Mouse (Mus musculus) Patski (cell line): ENCODE data around the gene Pycr2. TPM values are rescaled to one million over a fixed set of nuclear protein-coding genes. Genes with fewer than 3 reads are reported as not detected.

Source experiments
- ATAC-seq: fragments of 100-300 bp; one replicate; pipeline ENCODE4 v1.8.0; 2021
- CTCF ChIA-PET: fragments of 350-600 bp; sonication (Branson Sonifier 250); formaldehyde crosslinking; loops from one replicate; lab custom pipeline; 2022; ENCODE audit warnings: inconsistent platforms; lab: Charles Lee
- POLR2A ChIA-PET: fragments of 350-600 bp; sonication (Branson Sonifier 250); formaldehyde crosslinking; loops from one replicate; lab custom pipeline; 2022; ENCODE audit warnings: antibody characterized with exemption, inconsistent platforms; lab: Charles Lee
- DNase-seq: peaks from one replicate; pipeline ENCODE4 v3.0.0-alpha.2; 2011; ENCODE audit warnings: low read depth, low spot score
- H3K27me3 ChIP-seq: fragments of 371-371 bp; one replicate; pipeline ENCODE4 v1.5.1; 2021
- CTCF ChIP-seq: fragments of 100-300 bp; IDR thresholded peaks from one replicate; pipeline ENCODE4 v1.5.1; 2021
- in situ Hi-C: fragments of 300-500 bp; cut with MboI; formaldehyde crosslinking; loops from 3 replicates; pipeline ENCODE4 v1.11.1; 2018; ENCODE audit warnings: low pct_unique_long_range_greater_than_20kb, mixed read lengths
- polyA plus RNA-seq: library from polyadenylated mRNA; unstranded; gene quantifications from one replicate; pipeline ENCODE4 v1.2.3, GENCODE M21; 2021

Pycr2 gene
- polyA plus RNA-seq, 1 experiment from 2014 or later = 62.2 TPM

DNA sequence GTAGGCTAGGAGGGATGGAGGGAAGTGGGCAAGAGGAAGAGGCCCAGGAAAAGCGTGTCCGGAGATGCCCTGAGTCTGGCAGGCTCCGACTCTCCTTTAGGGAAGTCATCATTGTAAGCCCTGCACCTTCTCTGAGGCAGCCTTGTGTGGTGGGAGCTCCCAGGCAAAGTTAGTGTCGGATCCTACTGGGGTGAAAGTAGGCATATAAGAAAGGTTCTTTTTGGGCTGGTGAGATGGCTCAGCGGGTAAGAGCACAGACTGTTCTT lies 655 bp downstream of the Pycr2 start:
- ATAC-seq (no peak), DNase-seq (no peak)
- no peak for TF ChIP-seq CTCF
- ChIA-PET CTCF (interaction anchor here (1.1 to 2.1 kb wide), 4 partner anchors 17 to 69 kb away, joined by 3 to 9 read pairs (median 4); no protein-coding TSS in a partner anchor), POLR2A (interaction anchor here (0.8 to 3.4 kb wide), 4 partner anchors 8 to 71 kb away, joined by 3 to 7 read pairs (median 3); partner anchors contain the start of gene Tmem63a)
- in situ Hi-C loops = loop anchor here (5.0 kb wide), 1 partner anchor 68 kb away; no protein-coding TSS in a partner anchor
- no peaks in the 10 kb centered on the region for H3K27me3 ChIP-seq

DNA sequence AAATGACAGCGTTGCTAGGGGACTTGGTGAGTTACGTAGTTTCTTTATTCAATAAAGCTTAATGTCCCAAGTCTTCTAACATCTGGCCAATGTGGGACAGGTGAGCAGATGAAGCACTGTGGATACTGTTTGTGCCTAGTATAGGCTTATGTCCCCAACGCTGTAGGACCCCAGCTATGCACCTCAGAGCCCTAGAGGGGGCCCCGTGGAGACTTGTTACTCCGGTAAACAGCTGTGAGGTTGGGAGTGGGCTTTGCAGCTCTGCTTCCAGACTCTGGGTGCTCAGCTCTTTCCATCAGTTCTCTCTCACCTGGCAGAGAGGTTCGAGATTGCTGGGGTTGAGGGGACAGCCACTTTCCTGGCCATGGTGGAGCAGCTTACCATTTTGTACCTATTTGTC lies 1.2 kb downstream of the Pycr2 start:
- no peak for ATAC-seq
- CTCF ChIA-PET = interaction anchor here (0.9 to 2.1 kb wide), 4 partner anchors 36 to 74 kb away, joined by 3 to 9 read pairs (median 4); no protein-coding TSS in a partner anchor
- POLR2A ChIA-PET = interaction anchor here (1.2 to 3.4 kb wide), 2 partner anchors 19 to 36 kb away, joined by 3 to 7 read pairs; partner anchors contain the start of gene Tmem63a

DNA sequence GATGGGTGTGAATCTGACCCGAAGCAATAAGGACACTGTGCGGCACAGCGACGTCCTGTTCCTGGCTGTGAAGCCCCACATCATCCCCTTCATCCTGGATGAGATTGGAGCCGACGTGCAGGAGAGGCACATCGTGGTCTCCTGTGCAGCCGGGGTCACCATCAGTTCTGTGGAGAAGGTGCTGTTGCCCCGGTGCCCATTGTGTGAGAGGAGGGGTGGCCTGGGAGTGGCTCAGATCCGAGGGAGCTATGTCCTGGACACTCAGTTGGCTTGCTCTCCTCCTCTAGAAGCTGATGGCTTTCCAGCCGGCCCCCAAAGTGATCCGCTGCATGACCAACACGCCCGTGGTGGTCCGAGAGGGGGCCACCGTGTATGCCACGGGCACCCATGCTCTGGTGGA lies 1.8 kb downstream of the Pycr2 start:
- in situ Hi-C loops = no loop called here

More for the DNA sequence above, 1.2 kb downstream of the Pycr2 start:
- in situ Hi-C loops = no loop called here
- TF ChIP-seq CTCF = no peak
- DNase-seq = no peak
- no peaks in the 10 kb centered on the region for H3K27me3 ChIP-seq

DNA sequence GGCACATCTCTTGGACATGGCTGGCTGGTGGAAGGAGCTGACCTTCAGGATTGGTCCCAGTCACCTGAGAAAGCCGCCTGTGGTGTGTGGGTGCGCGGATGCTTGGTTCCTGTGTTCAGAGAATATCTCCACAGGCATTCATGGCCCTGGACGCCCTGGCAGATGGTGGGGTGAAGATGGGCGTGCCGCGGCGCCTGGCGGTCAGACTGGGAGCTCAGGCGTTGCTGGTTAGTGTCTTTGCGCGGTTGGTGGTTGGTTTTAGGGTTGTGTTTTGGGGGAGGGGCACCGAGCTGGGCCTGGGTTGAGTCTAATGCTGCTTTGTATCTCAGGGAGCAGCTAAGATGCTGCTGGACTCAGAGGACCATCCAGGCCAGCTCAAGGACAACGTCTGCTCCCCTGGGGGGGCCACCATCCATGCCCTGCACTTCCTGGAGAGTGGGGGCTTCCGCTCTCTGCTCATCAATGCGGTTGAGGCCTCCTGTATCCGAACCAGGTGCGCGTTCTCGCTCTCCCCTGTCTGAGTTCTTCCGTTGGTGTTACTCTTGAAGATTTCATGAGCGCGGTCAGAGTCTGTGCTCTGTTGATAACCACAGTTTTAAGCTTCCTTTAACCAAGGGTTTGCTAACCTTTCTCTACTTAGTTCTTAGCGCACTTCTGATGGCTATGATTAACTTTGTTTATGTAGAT lies 2.5 kb downstream of the Pycr2 start:
- no peak for TF ChIP-seq CTCF
- ATAC-seq (no peak), DNase-seq (no peak)
- in situ Hi-C loops = no loop called here
- POLR2A ChIA-PET = interaction anchor here (0.7 to 3.4 kb wide), 2 partner anchors 35 to 140 kb away, joined by 4 to 7 read pairs; partner anchors contain the start of gene Tmem63a
- CTCF ChIA-PET = interaction anchor here (1.4 kb wide), 1 partner anchor 68 kb away, joined by 7 read pairs; no protein-coding TSS in a partner anchor
- no peaks in the 10 kb centered on the region for H3K27me3 ChIP-seq

More for the DNA sequence above, 1.8 kb downstream of the Pycr2 start:
- no peak for TF ChIP-seq CTCF
- ChIA-PET POLR2A (interaction anchor here (3.4 kb wide), 1 partner anchor 36 kb away, joined by 7 read pairs; the partner anchor contains the start of gene Tmem63a), CTCF (interaction anchor here (0.9 to 2.1 kb wide), 2 partner anchors 68 to 74 kb away, joined by 3 to 9 read pairs; no protein-coding TSS in a partner anchor)
- ATAC-seq = no peak
- no peaks in the 10 kb centered on the region for H3K27me3 ChIP-seq
- no peak for DNase-seq

DNA sequence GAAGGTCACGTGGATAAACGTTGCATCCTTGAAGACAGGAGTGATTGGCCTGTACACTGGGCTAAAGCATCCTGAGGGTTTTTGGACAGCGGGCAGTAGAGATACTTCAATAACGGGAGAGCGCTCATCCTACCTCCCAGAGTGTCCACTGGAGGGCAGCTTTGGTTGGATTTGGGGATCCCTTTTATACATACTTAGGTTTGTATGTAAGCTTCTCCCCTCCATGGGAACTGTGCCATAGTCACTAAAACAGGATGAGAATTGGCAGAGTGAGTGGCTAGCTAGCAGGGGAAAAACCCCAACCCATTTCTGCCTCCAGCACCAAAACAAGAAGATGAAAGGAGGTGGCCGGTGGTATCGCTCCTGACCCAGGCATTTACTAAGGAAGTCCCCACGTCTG lies 7.0 kb downstream of the Pycr2 start:
- H3K27me3 ChIP-seq = no peaks in the 10 kb centered on the region
- ChIA-PET POLR2A (interaction anchor here (0.9 kb wide), 1 partner anchor 30 kb away, joined by 3 read pairs; no protein-coding TSS in a partner anchor), CTCF (interaction anchor here (0.6 to 3.0 kb wide), 8 partner anchors 11 to 63 kb away, joined by 3 to 12 read pairs (median 4); partner anchors contain the start of gene Tmem63a)
- DNase-seq (no peak), ATAC-seq (no peak)
- in situ Hi-C loops = no loop called here
- TF ChIP-seq CTCF = no peak

DNA sequence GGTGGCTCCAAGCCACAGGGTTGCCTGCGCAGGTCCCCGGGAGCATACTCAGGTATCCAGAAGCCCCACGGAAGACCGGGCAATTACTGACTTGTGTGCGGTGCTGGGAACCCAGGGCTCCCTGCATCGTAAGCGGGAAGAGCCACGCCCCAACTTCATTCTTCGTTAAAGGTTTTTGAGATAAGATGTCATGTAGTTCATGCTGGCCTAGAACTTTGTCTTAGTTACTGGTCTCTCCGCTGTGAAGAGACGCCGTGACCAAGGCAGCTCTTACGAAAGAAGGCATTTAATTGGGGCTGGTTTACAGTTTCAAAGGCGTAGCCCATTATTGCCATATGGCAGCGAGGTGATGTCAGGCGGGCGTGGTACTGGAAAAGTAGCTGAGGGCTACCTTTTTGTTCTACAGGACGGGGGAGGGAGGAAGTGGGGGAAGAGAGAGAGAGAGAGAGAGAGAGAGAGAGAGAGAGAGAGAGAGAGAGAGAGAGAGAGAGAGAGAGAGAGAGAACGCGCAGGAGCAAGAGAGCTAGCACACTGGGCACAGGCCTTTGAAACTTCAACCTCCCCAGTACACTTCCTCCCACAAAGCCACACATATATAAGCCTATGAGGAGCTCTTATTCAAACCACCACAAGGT lies 7.7 kb downstream of the Pycr2 start:
- in situ Hi-C loops = no loop called here
- ChIA-PET CTCF (interaction anchor here (1.2 to 3.0 kb wide), 6 partner anchors 11 to 62 kb away, joined by 3 to 12 read pairs (median 6); partner anchors contain the start of gene Tmem63a), POLR2A (interaction anchor here (0.9 kb wide), 1 partner anchor 30 kb away, joined by 3 read pairs; no protein-coding TSS in a partner anchor)
- no peaks in the 10 kb centered on the region for H3K27me3 ChIP-seq
- DNase-seq = no peak
- ATAC-seq = no peak
- no peak for TF ChIP-seq CTCF

DNA sequence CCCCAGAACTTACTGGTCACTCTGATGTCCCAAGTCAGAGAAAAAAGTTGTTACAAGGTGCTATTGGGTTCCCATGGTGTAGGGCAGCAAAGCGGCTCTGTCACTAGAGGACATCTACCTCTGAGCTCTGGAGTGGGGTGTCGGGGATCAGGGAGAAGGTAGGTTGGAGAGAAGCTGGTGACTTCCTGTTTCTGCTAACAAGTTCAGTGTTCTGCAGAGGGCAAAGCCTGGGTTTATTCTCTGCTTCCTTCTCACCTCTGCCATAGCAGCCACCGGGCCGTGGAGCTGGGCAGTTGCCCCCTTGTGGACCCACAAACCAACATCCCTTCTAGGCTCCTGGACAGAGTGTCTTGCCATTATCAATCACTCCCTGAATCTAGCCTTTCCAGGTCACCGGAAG lies 8.7 kb downstream of the Pycr2 start:
- POLR2A ChIA-PET = no interaction called here
- no peak for TF ChIP-seq CTCF
- CTCF ChIA-PET = no interaction called here
- ATAC-seq (no peak), DNase-seq (no peak)
- no peaks in the 10 kb centered on the region for H3K27me3 ChIP-seq
- in situ Hi-C loops = no loop called here

DNA sequence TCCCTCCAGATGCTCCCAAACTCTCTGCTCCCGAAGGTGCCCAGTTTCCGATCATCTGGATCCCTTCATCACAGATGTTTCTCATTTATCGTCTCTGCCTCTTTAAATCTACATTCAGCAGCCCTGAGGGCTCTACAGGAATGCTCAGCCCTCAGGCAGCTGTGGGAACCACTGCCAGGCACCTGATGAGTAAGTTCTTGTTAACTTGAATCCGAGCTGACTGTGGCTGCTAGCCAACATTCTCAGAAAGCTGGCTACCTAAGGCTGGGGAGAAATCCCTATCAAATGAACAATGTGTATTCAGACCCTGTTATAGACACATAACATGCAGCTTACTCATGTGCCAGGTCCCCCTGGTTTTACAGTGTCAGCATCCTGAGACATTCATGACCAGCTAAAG lies 9.7 kb downstream of the Pycr2 start:
- ChIA-PET POLR2A (interaction anchor here (1.6 kb wide), 1 partner anchor 12 kb away, joined by 3 read pairs; no protein-coding TSS in a partner anchor), CTCF (interaction anchor here (0.7 to 1.6 kb wide), 3 partner anchors 24 to 61 kb away, joined by 3 to 6 read pairs (median 3); partner anchors contain the start of gene Tmem63a)
- TF ChIP-seq CTCF = no peak
- ATAC-seq = peak; percentile 72
- in situ Hi-C loops = no loop called here
- DNase-seq = peak; percentile 80
- H3K27me3 ChIP-seq = no peaks in the 10 kb centered on the region

DNA sequence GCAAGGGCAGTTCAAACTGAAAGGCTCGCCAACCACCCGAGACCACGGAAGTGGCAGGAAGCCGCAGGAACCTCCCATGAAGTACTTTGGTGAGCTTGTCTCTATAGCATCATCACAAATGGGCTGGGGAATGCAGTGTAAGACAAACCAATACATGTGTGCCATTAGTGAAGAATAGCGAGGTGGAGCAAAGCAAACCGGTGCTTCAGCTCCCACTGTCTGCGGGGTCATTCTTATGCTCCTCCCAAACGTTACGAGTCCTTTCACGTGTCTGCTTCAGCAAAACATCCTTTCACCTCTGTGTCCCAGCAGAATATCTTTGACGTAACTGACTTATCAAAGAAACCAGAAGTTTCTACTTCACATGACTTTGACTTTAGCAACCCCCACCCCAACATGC lies 12.3 kb downstream of the Pycr2 start:
- ATAC-seq (no peak), DNase-seq (no peak)
- in situ Hi-C loops = no loop called here
- H3K27me3 ChIP-seq = no peaks in the 10 kb centered on the region
- POLR2A ChIA-PET = no interaction called here
- TF ChIP-seq CTCF = no peak
- CTCF ChIA-PET = no interaction called here

DNA sequence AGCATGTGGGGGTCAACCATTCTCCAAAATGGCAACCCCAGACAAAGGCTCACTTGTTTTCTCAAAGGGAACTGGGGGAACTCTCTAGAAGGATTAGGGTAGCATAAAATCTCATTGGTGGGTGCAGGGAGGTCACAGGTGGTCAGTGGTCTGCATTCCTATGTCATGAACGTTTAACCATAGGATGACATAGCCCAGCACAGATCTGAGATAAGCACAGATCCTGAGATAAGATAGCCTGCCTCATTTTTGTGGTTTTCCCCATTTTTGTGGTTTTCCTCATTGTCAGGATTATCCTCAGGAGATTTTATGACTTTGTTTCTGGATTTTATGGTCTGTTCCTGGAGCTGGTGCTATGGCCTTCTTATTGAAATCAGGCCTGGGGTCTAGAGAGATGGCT lies 13.0 kb downstream of the Pycr2 start:
- ChIA-PET POLR2A (no interaction called here), CTCF (no interaction called here)
- no peak for ATAC-seq
- DNase-seq = no peak
- no peaks in the 10 kb centered on the region for H3K27me3 ChIP-seq
- no peak for TF ChIP-seq CTCF
- in situ Hi-C loops = no loop called here

DNA sequence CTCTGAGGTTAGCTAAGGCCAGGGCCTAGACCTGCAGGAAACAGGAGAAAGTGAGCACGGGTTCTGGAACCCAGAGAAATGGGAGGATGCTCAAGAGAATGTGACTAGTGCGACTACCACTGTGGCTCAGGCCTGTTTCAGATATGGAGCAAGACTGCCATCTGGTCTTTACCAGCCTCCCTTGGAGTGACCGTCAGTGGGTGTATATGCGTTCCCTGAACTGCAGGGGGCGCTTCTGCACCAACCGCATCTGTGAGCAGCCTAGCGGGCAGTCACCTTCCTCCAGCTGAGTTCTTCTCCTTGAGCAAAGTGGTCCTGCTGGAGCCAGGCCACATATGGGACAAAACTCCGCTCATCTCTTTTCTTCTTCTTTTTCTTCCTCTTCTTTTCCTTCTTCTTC lies 15.6 kb downstream of the Pycr2 start:
- ATAC-seq (no peak), DNase-seq (no peak)
- POLR2A ChIA-PET = no interaction called here
- in situ Hi-C loops = no loop called here
- TF ChIP-seq CTCF = no peak
- H3K27me3 ChIP-seq = no peaks in the 10 kb centered on the region
- CTCF ChIA-PET = no interaction called here
